Mouse (Mus musculus): ENCODE data around the gene Zfp968. TPM values are rescaled to one million over a fixed set of nuclear protein-coding genes. Genes with fewer than 3 reads are reported as not detected.
"Not testable (repeated sequence)": the region's sequence is repeated elsewhere in the genome, so short reads cannot be mapped to it uniquely, and the experiment has no call there.

The Zfp968 gene
- 0.27 TPM in 1 of 2 replicates, not detected in the other for polyA plus RNA-seq (2012; rRNA removed)

- not testable (repeated sequence) for H3K4me1 ChIP-seq (ENCODE audit: control insufficient read depth, insufficient read depth, insufficient read length, low read length); H3K27me3 ChIP-seq (ENCODE audit: control insufficient read depth, insufficient read depth, low read length); H3K36me3 ChIP-seq (ENCODE audit: control insufficient read depth, insufficient read depth, low read length); H3K27ac ChIP-seq (ENCODE audit: insufficient read depth, low read depth, low read length); H3K4me3 ChIP-seq (ENCODE audit: low read depth, low read length)
- WGBS = no CpG with 5 or more reads among the region's 6 CpGs
Measured at GRCm38 (mm10) chr2:175372136-175372535, at the start of gene Zfp968. Gene Zfp968 (plus strand): TSS chr2:175372436.

DNA sequence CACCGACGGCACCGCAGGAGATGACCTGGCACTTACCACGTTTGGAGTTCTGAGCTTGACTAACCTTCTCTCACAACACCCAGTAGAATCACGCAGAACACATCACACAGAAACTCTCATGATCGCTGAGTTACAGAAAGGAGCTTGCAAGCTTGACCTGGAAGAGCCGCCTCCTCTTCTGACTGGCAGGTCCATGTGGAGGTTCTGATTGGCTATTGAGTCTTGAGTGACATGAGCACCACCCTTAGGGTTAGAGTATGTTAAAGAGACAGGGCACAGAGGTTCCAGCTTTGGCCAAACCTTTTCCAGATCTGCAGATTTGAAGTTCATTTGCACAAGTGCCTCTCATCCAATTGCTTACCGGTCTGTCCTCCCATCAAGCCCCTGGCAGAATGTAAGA lies 34.1 kb upstream of the Zfp968 start, which contains the start of gene Gm4631:
TSS of gene Gm4631 (minus strand) at position 101 of the 400 bp plus-strand sequence.
- WGBS = no CpG with 5 or more reads among the region's 8 CpGs
- H3K36me3 ChIP-seq (ENCODE audit: control insufficient read depth, insufficient read depth, low read length); H3K4me1 ChIP-seq (ENCODE audit: control insufficient read depth, insufficient read depth, insufficient read length, low read length); H3K27me3 ChIP-seq (ENCODE audit: control insufficient read depth, insufficient read depth, low read length); H3K4me3 ChIP-seq (ENCODE audit: low read depth, low read length); H3K27ac ChIP-seq (ENCODE audit: insufficient read depth, low read depth, low read length): not testable (repeated sequence)

Other genes with a start within 250 kb of the Zfp968 start
- not detected in 2 replicates for gene Gm14399, start 230.4 kb upstream of the Zfp968 start, polyA plus RNA-seq (2012; rRNA removed)
- gene Gm14443, start 196.6 kb upstream of the Zfp968 start, polyA plus RNA-seq (2012; rRNA removed) = 0.03 TPM in 1 of 2 replicates, not detected in the other
- gene Gm14391, start 165.5 kb upstream of the Zfp968 start, polyA plus RNA-seq (2012; rRNA removed) = 0.79 and 1.1 TPM in 2 replicates
- gene Gm14440, start 97.3 kb upstream of the Zfp968 start, polyA plus RNA-seq (2012; rRNA removed) = not detected in 2 replicates
- gene Gm4631, start 34.2 kb upstream of the Zfp968 start, polyA plus RNA-seq (2012; rRNA removed) = 0.14 and 0.27 TPM in 2 replicates
- gene Gm4724, start 63.4 kb downstream of the Zfp968 start, polyA plus RNA-seq (2012; rRNA removed) = 1.3 TPM in 2 replicates
- gene Zfp965, start 97.5 kb downstream of the Zfp968 start, polyA plus RNA-seq (2012; rRNA removed) = not detected in 2 replicates